Mouse (Mus musculus): ENCODE results near the gene Minos1.

DNA sequence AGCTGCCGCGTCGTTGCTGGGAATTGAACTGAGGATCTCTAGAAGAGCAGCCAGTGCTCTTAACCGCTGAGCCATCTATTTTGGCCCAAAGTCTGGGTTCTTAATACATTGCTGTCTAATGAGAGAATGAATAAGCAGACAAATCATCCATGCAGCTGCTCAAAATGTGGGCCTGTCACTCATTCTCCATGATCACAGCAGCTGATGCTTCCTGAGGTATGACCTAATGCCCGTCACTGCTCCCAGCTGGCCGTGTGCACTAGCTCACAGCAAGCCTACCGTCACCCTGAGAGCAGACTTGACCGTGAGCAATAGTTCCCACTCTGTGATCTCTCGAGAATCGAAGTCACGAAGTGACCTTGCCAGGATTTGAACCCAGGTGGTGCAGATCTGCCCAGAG is 51.5 kb downstream of the Minos1 start:
- TF ChIP-seq CTCF (IDR thresholded peaks at IDR 0.05) (no peak), EP300 (IDR thresholded peaks at IDR 0.05) (no peak)
